Mouse (Mus musculus) neural tube, embryonic 15.5 days (tissue): ENCODE measurements around the gene Prr5. TPM values are rescaled to one million over a fixed set of nuclear protein-coding genes. Genes with fewer than 3 reads are reported as not detected.
"Not testable (repeated sequence)": the region's sequence is repeated elsewhere in the genome, so short reads cannot be mapped to it uniquely, and the experiment has no call there.

ENCODE experiments used
- ATAC-seq: fragments of 200-750 bp; cut with Nextera tagmentation; 2 replicates; pipeline ENCODE4 v1.8.0; 2017; ENCODE audit warnings: mild to moderate bottlenecking, moderate TSS enrichment, moderate library complexity; ENCODE audit not compliant: low FRiP score
- H3K27ac ChIP-seq: fragments of 300-500 bp; sonication (generic); replicated peaks from 2 replicates; pipeline ENCODE4 v1.5.1; 2015; ENCODE audit warnings: mild to moderate bottlenecking, inconsistent platforms
- H3K27me3 ChIP-seq: fragments of 300-500 bp; sonication (generic); replicated peaks from 2 replicates; pipeline ENCODE4 v1.6.1; 2015; ENCODE audit warnings: inconsistent platforms
- H3K36me3 ChIP-seq: fragments of 300-500 bp; sonication (generic); 2 replicates; pipeline ENCODE4 v1.6.1; 2015; ENCODE audit warnings: inconsistent platforms
- H3K4me1 ChIP-seq: fragments of 300-500 bp; sonication (generic); 2 replicates; pipeline ENCODE4 v1.6.1; 2015; ENCODE audit warnings: inconsistent platforms
- H3K4me2 ChIP-seq: fragments of 300-500 bp; sonication (generic); 2 replicates; pipeline ENCODE4 v1.6.1; 2015; ENCODE audit warnings: inconsistent platforms, mild to moderate bottlenecking, moderate library complexity
- H3K4me3 ChIP-seq: fragments of 300-500 bp; sonication (generic); replicated peaks from 2 replicates; pipeline ENCODE4 v1.5.1; 2015; ENCODE audit warnings: mild to moderate bottlenecking, inconsistent platforms
- H3K9ac ChIP-seq: fragments of 300-500 bp; sonication (generic); replicated peaks from 2 replicates; pipeline ENCODE4 v1.6.1; 2015; ENCODE audit warnings: mild to moderate bottlenecking, inconsistent platforms
- H3K9me3 ChIP-seq: fragments of 300-500 bp; sonication (generic); replicated peaks from 2 replicates; pipeline ENCODE4 v1.6.1; 2016; ENCODE audit warnings: inconsistent platforms
- WGBS: fragments of 180-500 bp; shearing (Covaris S2); methylation state at CpG from one replicate; pipeline ENCODE4 v1.1.7; 2015; ENCODE audit warnings: mixed read lengths; 5-methylcytosine and 5-hydroxymethylcytosine counted together
- polyA plus RNA-seq: library from polyadenylated mRNA; unstranded; fragments of >200 nt; fragmentation: Nextera tagmentation; extraction: Ambion mirVana; gene quantifications from 2 replicates; pipeline ENCODE4 v1.2.1, GENCODE M21; 2015

Prr5 gene
- polyA plus RNA-seq, 1 experiment from 2014 or later = 29.3 TPM

- Histone ChIP-seq H3K4me3 (no peak overlapping the region), H3K36me3 (peaks cover 23% of the 10 kb centered on the region), H3K4me1 (peaks cover 11% of the 10 kb centered on the region; the same call in 1 of the 2 replicates), H3K27me3 (no peaks in the 10 kb centered on the region), H3K27ac (no peak overlapping the region; the same call in 1 of the 2 replicates), H3K9me3 (no peaks in the 10 kb centered on the region), H3K9ac (no peak overlapping the region), H3K4me2 (no peak overlapping the region)
- ATAC-seq = no peak
- WGBS = 29% methylated on average over 4 of the region's 4 CpGs
Measured at GRCm38 (mm10) chr15:84701947-84702346, 32.5 kb downstream of the Prr5 start.

GRCm38 (mm10) chr15:84702391-84703345 lies 33.2 kb downstream of the Prr5 start:
- no peak overlapping the region for H3K4me2 ChIP-seq
- peaks cover 23% of the 10 kb centered on the region for H3K36me3 ChIP-seq
- 89% methylated on average over 29 of the region's 29 CpGs for WGBS
- H3K9ac ChIP-seq = no peak overlapping the region
- ATAC-seq = no peak
- peaks cover 7% of the 10 kb centered on the region; the same call in 1 of the 2 replicates for H3K4me1 ChIP-seq
- no peak overlapping the region; the same call in 1 of the 2 replicates for H3K27ac ChIP-seq
- H3K9me3 ChIP-seq = no peaks in the 10 kb centered on the region
- H3K4me3 ChIP-seq = no peak overlapping the region
- H3K27me3 ChIP-seq = no peaks in the 10 kb centered on the region

GRCm38 (mm10) chr15:84703992-84704391 lies 34.6 kb downstream of the Prr5 start:
- Histone ChIP-seq H3K4me1 (no peaks in the 10 kb centered on the region), H3K4me3 (no peak overlapping the region), H3K4me2 (no peak overlapping the region), H3K27me3 (no peaks in the 10 kb centered on the region), H3K9ac (no peak overlapping the region), H3K36me3 (peaks cover 23% of the 10 kb centered on the region), H3K9me3 (0 out of 2 replicates have a peak, but pooled peaks cover 2% of the 10 kb centered on the region), H3K27ac (no peak overlapping the region)
- 87% methylated on average over 7 of the region's 7 CpGs for WGBS
- no peak for ATAC-seq

- H3K4me1 ChIP-seq = no peaks in the 10 kb centered on the region
- 0 out of 2 replicates have a peak, but pooled peaks cover 2% of the 10 kb centered on the region for H3K9me3 ChIP-seq
- no peak overlapping the region for H3K9ac ChIP-seq
- H3K36me3 ChIP-seq = peaks cover 14% of the 10 kb centered on the region
- no peaks in the 10 kb centered on the region for H3K27me3 ChIP-seq
- H3K27ac ChIP-seq = no peak overlapping the region
- no peak overlapping the region for H3K4me2 ChIP-seq
- WGBS = 88% methylated on average over 6 of the region's 6 CpGs
- no peak overlapping the region for H3K4me3 ChIP-seq
- no peak for ATAC-seq
Measured at GRCm38 (mm10) chr15:84705351-84705901, 36.0 kb downstream of the Prr5 start.

GRCm38 (mm10) chr15:84706983-84707619 lies 37.7 kb downstream of the Prr5 start:
- H3K27ac ChIP-seq = no peak overlapping the region
- no peak overlapping the region for H3K9ac ChIP-seq
- H3K4me2 ChIP-seq = no peak overlapping the region
- no peak overlapping the region for H3K4me3 ChIP-seq
- no peak for ATAC-seq
- H3K4me1 ChIP-seq = no peaks in the 10 kb centered on the region
- peaks cover 9% of the 10 kb centered on the region for H3K36me3 ChIP-seq
- H3K27me3 ChIP-seq = 0 out of 2 replicates have a peak, but pooled peaks cover 3% of the 10 kb centered on the region
- 0 out of 2 replicates have a peak, but pooled peaks cover 2% of the 10 kb centered on the region for H3K9me3 ChIP-seq
- 90% methylated on average over 6 of the region's 6 CpGs for WGBS

- ATAC-seq = no peak
- H3K27me3 ChIP-seq = 0 out of 2 replicates have a peak, but pooled peaks cover 3% of the 10 kb centered on the region
- H3K36me3 ChIP-seq = no peaks in the 10 kb centered on the region
- 0 out of 2 replicates have a peak, but pooled peaks cover 2% of the 10 kb centered on the region for H3K9me3 ChIP-seq
- H3K4me1 ChIP-seq = peaks cover 12% of the 10 kb centered on the region
- no peak overlapping the region for H3K9ac ChIP-seq
- no peak overlapping the region; the same call in 1 of the 2 replicates for H3K27ac ChIP-seq
- 76% methylated on average over 14 of the region's 14 CpGs for WGBS
- H3K4me2 ChIP-seq = no peak overlapping the region
- H3K4me3 ChIP-seq = no peak overlapping the region
Measured at GRCm38 (mm10) chr15:84712566-84713405, 43.4 kb downstream of the Prr5 start.

- Histone ChIP-seq H3K36me3 (no peaks in the 10 kb centered on the region), H3K4me1 (peaks cover 14% of the 10 kb centered on the region), H3K4me2 (peak overlapping the region; percentile 49), H3K9me3 (no peaks in the 10 kb centered on the region), H3K27me3 (peaks cover 10% of the 10 kb centered on the region), H3K4me3 (peak overlapping the region; percentile 4), H3K9ac (peak overlapping the region; percentile 38; the same call in 1 of the 2 replicates), H3K27ac (peak overlapping the region; percentile 82)
- ATAC-seq = peak; percentile 54
- under 1% methylated on average over 17 of the region's 17 CpGs for WGBS
Measured at GRCm38 (mm10) chr15:84714730-84715129, 45.3 kb downstream of the Prr5 start.

- peak; percentile 58; the same call in 1 of the 2 replicates for ATAC-seq
Measured at GRCm38 (mm10) chr15:84715132-84715531, 45.7 kb downstream of the Prr5 start.

GRCm38 (mm10) chr15:84717570-84718270 lies 48.3 kb downstream of the Prr5 start:
- H3K36me3 ChIP-seq, H3K9me3 ChIP-seq, H3K4me2 ChIP-seq, H3K27ac ChIP-seq, H3K9ac ChIP-seq, H3K4me3 ChIP-seq, ATAC-seq: not testable (repeated sequence)
- peaks cover 22% of the 10 kb centered on the region for H3K4me1 ChIP-seq
- 76% methylated on average over 6 of the region's 6 CpGs for WGBS
- H3K27me3 ChIP-seq = peaks cover 27% of the 10 kb centered on the region

More at GRCm38 (mm10) chr15:84715132-84715531, 45.7 kb downstream of the Prr5 start:
- Histone ChIP-seq H3K27ac (peak overlapping the region; percentile 82), H3K9me3 (no peaks in the 10 kb centered on the region), H3K4me2 (peak overlapping the region; percentile 49), H3K4me3 (no peak overlapping the region), H3K9ac (no peak overlapping the region; the same call in 1 of the 2 replicates), H3K36me3 (no peaks in the 10 kb centered on the region), H3K27me3 (peaks cover 14% of the 10 kb centered on the region), H3K4me1 (peaks cover 18% of the 10 kb centered on the region)
- 42% methylated on average over 11 of the region's 11 CpGs for WGBS

GRCm38 (mm10) chr15:84718785-84719184 lies 49.4 kb downstream of the Prr5 start:
- H3K27ac ChIP-seq = no peak overlapping the region
- no peak for ATAC-seq
- H3K9me3 ChIP-seq = no peaks in the 10 kb centered on the region
- peaks cover 27% of the 10 kb centered on the region for H3K27me3 ChIP-seq
- H3K4me3 ChIP-seq = no peak overlapping the region
- no peaks in the 10 kb centered on the region for H3K36me3 ChIP-seq
- no peak overlapping the region for H3K9ac ChIP-seq
- no peak overlapping the region for H3K4me2 ChIP-seq
- H3K4me1 ChIP-seq = peaks cover 22% of the 10 kb centered on the region
- WGBS = 72% methylated on average over 3 of the region's 3 CpGs
